In the genomic region with DNA sequence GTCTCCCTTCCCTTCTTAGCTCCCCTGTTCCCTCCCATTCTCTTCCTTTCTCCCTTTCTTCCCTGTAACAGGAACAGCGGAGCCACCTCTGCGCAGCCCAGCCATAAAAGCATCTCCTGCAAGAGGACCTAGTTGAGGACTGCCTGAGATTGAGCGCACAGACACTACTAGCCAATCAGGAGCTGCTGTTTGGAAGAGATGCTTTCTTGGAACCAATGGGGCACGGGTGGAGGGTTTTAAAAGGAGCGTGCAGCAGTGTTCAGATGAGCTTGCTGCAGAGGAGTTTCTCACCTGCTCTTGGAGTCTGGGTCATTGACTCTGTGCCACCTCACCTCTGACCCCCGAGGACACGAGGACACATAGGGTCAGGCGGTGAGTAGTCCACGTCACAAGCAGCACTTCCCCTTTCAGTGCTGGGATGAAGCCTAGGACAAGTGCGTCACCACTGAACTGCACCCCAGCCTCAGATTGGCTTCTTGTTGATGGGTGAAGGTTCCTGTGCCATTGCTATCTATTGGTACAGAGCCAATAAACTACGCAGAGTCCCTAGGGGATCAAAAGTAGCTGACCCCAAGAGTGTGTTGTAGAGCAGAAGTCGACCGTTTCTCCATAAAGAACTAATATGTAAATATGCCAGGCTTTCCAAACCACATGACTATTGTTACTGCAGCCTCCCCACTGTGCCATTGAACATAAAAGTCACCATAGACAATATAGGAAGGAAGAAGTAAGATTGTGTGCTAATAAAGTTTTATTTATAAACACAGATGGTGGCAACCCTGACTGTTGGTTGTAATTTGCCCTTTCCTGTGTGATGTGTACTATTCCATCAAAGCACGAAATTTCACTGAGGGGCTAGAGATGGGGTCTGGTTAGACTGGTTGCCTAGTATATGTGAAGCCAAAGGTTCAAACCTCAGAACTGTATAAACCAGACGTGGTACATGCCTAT, we compare ENCODE assay signal across 25 mouse cellular contexts. TPM values are rescaled to one million over a fixed set of nuclear protein-coding genes. Genes with fewer than 3 reads are reported as not detected.
A peak's percentile ranks its signal among the peaks of the same experiment; 100 is the strongest.
DNase-seq lines count a peak whose midpoint lies in the region; ATAC-seq and TF ChIP-seq lines count a peak whose summit lies in the region.
"Had no signal": no experiment of that assay in that cellular context is flagged by ENCODE, and none has a peak within 500 bp of the region (broad histone marks: within the 10 kb centered on the region; RNA-seq: fewer than 3 reads in every experiment).

No protein-coding gene starts in this region.

- 75% methylated on average over 15 of the region's 15 CpGs for WGBS in lung, postnatal 0 days
- 77% methylated on average over 15 of the region's 15 CpGs for WGBS in forebrain, embryonic 15.5 days

- H3K4me2 ChIP-seq in lung, postnatal 0 days (replicated peaks; ENCODE audit: low read depth, low read length): no peak overlapping the region
- no peak overlapping the region for H3K4me2 ChIP-seq in forebrain, embryonic 15.5 days (replicated peaks)
- H3K4me2 ChIP-seq: forebrain, embryonic 13.5 days; heart, embryonic 12.5 days; limb, embryonic 13.5 days; liver, embryonic 15.5 days; neural tube, embryonic 13.5 days had no signal

- no peak for TF ChIP-seq CTCF in lung, postnatal 0 days (IDR thresholded peaks at IDR 0.05)

- H3K36me3 ChIP-seq in lung, postnatal 0 days (ENCODE audit: insufficient read depth, low read length): no peaks in the 10 kb centered on the region
- no peaks in the 10 kb centered on the region for H3K36me3 ChIP-seq in forebrain, embryonic 15.5 days
- H3K36me3 ChIP-seq: heart, embryonic 12.5 days; hindbrain, embryonic 10.5 days; limb, embryonic 13.5 days; liver, embryonic 15.5 days; neural tube, embryonic 13.5 days had no signal

- ATAC-seq in lung, postnatal 0 days: no peak
- ATAC-seq in megakaryocyte progenitor cell, adult 5-6 weeks (replicated peaks; ENCODE audit: poor library complexity): peak; percentile 43
- ATAC-seq in forebrain, embryonic 15.5 days (replicated peaks): no peak
- ATAC-seq: forebrain, embryonic 13.5 days; hindbrain, embryonic 16.5 days; intestine, postnatal 0 days had no signal

- H3K4me1 ChIP-seq in lung, postnatal 0 days (ENCODE audit: insufficient read depth, low read depth, low read length): peaks cover 3% of the 10 kb centered on the region; the same call in 1 of the 2 replicates
- peaks cover 17% of the 10 kb centered on the region for H3K4me1 ChIP-seq in forebrain, embryonic 15.5 days

- H3K4me3 ChIP-seq in lung, postnatal 0 days (ENCODE audit: low read depth, low read length): no peak overlapping the region
- no peak overlapping the region for H3K4me3 ChIP-seq in forebrain, embryonic 15.5 days
- H3K4me3 ChIP-seq: forebrain, embryonic 13.5 days; gastrocnemius, adult 2 months; heart, embryonic 12.5 days; hindbrain, embryonic 10.5 days; limb, embryonic 13.5 days; liver, embryonic 15.5 days; myocyte; neural tube, embryonic 13.5 days had no signal

- no peaks in the 10 kb centered on the region for H3K9me3 ChIP-seq in lung, postnatal 0 days (ENCODE audit: low read length)
- H3K9me3 ChIP-seq in forebrain, embryonic 15.5 days: no peaks in the 10 kb centered on the region
- H3K9me3 ChIP-seq: forebrain, embryonic 13.5 days; heart, embryonic 12.5 days; hindbrain, embryonic 10.5 days; limb, embryonic 13.5 days; liver, embryonic 15.5 days; neural tube, embryonic 13.5 days had no signal

- H3K27ac ChIP-seq in lung, postnatal 0 days (ENCODE audit: low read length): no peak overlapping the region
- no peak overlapping the region for H3K27ac ChIP-seq in forebrain, embryonic 15.5 days (replicated peaks)
- H3K27ac ChIP-seq: forebrain, embryonic 13.5 days; gastrocnemius, adult 2 months; hindbrain, embryonic 10.5 days; limb, embryonic 13.5 days; liver, embryonic 15.5 days; neural tube, embryonic 13.5 days had no signal

- no peak for TF ChIP-seq EP300 in lung, postnatal 0 days (IDR thresholded peaks at IDR 0.05)

- H3K9ac ChIP-seq in lung, postnatal 0 days (replicated peaks; ENCODE audit: low read depth): no peak overlapping the region
- H3K9ac ChIP-seq in forebrain, embryonic 15.5 days (replicated peaks): no peak overlapping the region
- H3K9ac ChIP-seq: forebrain, embryonic 13.5 days; heart, embryonic 12.5 days; limb, embryonic 13.5 days; liver, embryonic 15.5 days; neural tube, embryonic 13.5 days had no signal

- intact Hi-C loops in left cerebral cortex, postnatal 25 days (cut with DNase I): loop anchor here (5.0 kb wide), 1 partner anchor 258 kb away; no protein-coding TSS in a partner anchor

- DNase-seq in lung, postnatal 0 days (ENCODE audit: low spot score): peak; percentile 32
- no peak for DNase-seq in lung, postnatal 4 days
- DNase-seq in R1 (ENCODE audit: low read depth, low spot score): peak; percentile 65
- DNase-seq in adrenal gland, adult 2 months: no peak
- DNase-seq in left cerebral cortex, postnatal 25 days (ENCODE audit: low spot score in 2 of 2): no peak
- DNase-seq: adrenal gland, adult 8-10 months; cerebellum, adult 18-20 months; cerebellum, postnatal 25 days; gastrocnemius, adult 2 months; heart, postnatal 10 days; kidney, postnatal 25 days; midbrain, embryonic 14.5 days; right cerebral cortex, adult 18-20 months; right cerebral cortex, postnatal 4 days had no signal

- no peaks in the 10 kb centered on the region for H3K27me3 ChIP-seq in lung, postnatal 0 days (replicated peaks; ENCODE audit: insufficient read depth, low read length)
- no peaks in the 10 kb centered on the region for H3K27me3 ChIP-seq in forebrain, embryonic 15.5 days
- H3K27me3 ChIP-seq: forebrain, embryonic 13.5 days; heart, embryonic 12.5 days; limb, embryonic 13.5 days; liver, embryonic 15.5 days; neural tube, embryonic 13.5 days had no signal

RNA-seq across cellular contexts. Expression of a gene that starts 19.6 kb away (rescaled TPM):
- 1.1 and 1.2 TPM in 2 replicates for polyA plus RNA-seq in lung, postnatal 0 days (2015; fragmentation: Nextera tagmentation; extraction: Ambion mirVana)
- 10.3 and 12.5 TPM in 2 replicates for total RNA-seq in megakaryocyte progenitor cell, adult 5-6 weeks (2015)
- total RNA-seq in megakaryocyte progenitor cell, adult 5-6 weeks (2017): 6.4 and 11.4 TPM in 2 replicates
- polyA plus RNA-seq in forebrain, embryonic 15.5 days (2015; fragmentation: Nextera tagmentation; extraction: Ambion mirVana): 1.6 and 1.9 TPM in 2 replicates
- total RNA-seq in adrenal gland, adult 2 months (2021): 1 to 10 TPM; 4.8 to 5.0 TPM
- polyA plus RNA-seq in adrenal gland, adult 2 months (2012; rRNA removed): 3.8 and 4.1 TPM in 2 replicates
- 1 to 10 TPM; 3.6 to 4.2 TPM for total RNA-seq in left cerebral cortex, postnatal 25 days (2021)

Comparison
In these comparisons a context has a peak if more than half of its experiments do, and no peak if none do; other contexts are left out.
1. DNase-seq: peak in lung, postnatal 0 days (single experiment) and R1 (single experiment); none in lung, postnatal 4 days (0 of 2), adrenal gland, adult 2 months (single experiment) and left cerebral cortex, postnatal 25 days (0 of 2).